Mouse (Mus musculus): ENCODE measurements at regions not wholly inside any gene's neighbourhood (a gene's known extent, or its start where the extent isn't known, plus 50 kb on each side); places are given as distances from the start of the nearest gene placed in this dataset.
A peak's percentile ranks its signal among the peaks of the same experiment; 100 is the strongest.

DNA sequence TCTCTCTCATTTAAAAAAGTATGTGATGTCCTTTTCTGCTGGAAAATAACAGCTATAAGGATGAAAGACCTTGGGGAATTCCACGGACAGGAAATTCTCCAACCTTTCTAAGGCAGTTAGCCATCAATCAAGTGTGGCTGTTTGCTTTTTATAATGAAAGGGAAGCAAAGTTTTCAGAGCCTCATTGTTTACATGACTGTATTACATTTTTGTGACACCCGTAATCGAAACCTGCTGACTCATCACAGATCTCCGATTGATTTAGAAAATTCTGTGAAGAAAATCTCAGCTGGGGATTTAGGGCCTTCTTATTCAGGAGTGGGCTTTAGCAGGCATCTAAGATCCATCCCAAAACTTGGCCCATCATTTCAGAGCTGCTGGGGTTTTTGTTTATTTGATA is 72.4 kb upstream of the Mpp6 start:
- Histone ChIP-seq H3K4me3 (ENCODE audit: low read depth, low read length) (no peak overlapping the region), H3K4me1 (ENCODE audit: insufficient read depth) (peaks cover 9% of the 10 kb centered on the region; the same call in 1 of the 2 replicates), H3K36me3 (ENCODE audit: insufficient read depth) (no peaks in the 10 kb centered on the region), H3K27ac (ENCODE audit: low read depth) (no peak overlapping the region), H3K27me3 (ENCODE audit: insufficient read depth, low read length) (no peaks in the 10 kb centered on the region), H3K9me3 (ENCODE audit: low read depth, low read length) (no peaks in the 10 kb centered on the region), H3K9ac (no peak overlapping the region), H3K4me2 (peak overlapping the region; percentile 21; the same call in 1 of the 2 replicates)
- DNase-seq (peak; percentile 65), ATAC-seq (ENCODE audit: insufficient read depth) (no peak)
- no peak for TF ChIP-seq CTCF (IDR thresholded peaks at IDR 0.05; ENCODE audit: low read depth)
- WGBS = 14% methylated on average over 4 of the region's 4 CpGs

DNA sequence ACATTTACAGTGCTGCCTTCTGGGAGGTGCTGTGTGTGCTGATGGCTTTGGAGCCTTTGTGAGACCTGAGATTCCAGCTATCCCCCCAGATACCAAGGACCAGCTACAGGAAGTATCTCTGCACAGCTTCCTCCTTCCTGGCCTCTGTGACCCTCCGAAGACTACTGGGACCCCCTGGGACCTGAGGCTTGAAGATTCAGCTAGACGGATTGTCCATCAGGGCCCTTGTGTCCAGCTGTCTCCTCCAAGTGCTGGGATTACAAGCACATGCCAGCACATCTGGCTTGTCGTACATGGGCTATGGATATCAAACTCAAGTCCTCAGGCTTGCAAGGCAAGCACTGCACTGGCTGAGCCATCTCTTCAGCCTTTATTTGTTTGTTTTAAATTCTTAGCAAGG is 71.7 kb upstream of the Mpp6 start:
- no peak for TF ChIP-seq CTCF (IDR thresholded peaks at IDR 0.05; ENCODE audit: low read depth)
- WGBS = 33% methylated on average over 3 of the region's 3 CpGs
- Histone ChIP-seq H3K9ac (no peak overlapping the region), H3K4me1 (ENCODE audit: insufficient read depth) (peaks cover 6% of the 10 kb centered on the region; the same call in 1 of the 2 replicates), H3K4me3 (ENCODE audit: low read depth, low read length) (no peak overlapping the region), H3K27me3 (ENCODE audit: insufficient read depth, low read length) (no peaks in the 10 kb centered on the region), H3K9me3 (ENCODE audit: low read depth, low read length) (no peaks in the 10 kb centered on the region), H3K36me3 (ENCODE audit: insufficient read depth) (no peaks in the 10 kb centered on the region), H3K4me2 (no peak overlapping the region), H3K27ac (ENCODE audit: low read depth) (no peak overlapping the region)
- ATAC-seq (ENCODE audit: insufficient read depth) (no peak), DNase-seq (no peak)

DNA sequence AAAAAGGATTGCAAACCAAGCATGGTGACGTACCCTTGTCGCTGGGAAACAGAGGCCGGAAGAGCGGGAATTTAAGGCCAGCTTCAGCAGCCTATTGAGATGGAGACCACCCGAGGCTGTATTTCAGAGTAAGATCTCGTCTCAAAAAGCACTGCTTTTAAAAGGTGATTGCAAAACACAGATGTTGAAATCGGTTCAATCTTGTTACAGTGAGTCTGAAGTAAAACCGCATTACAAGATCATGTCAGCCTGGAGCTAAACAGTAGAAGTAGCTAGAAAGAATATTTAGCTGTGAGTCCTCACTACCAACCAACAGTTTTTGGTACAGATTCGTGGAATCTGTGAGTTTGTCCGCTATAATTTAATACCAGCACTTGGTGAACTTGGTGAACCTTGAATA is 69.0 kb upstream of the Mpp6 start:
- no peaks in the 10 kb centered on the region for H3K9me3 ChIP-seq (ENCODE audit: low read depth, low read length)
- WGBS = 78% methylated on average over 10 of the region's 10 CpGs
- peaks cover 4% of the 10 kb centered on the region; the same call in 1 of the 2 replicates for H3K4me1 ChIP-seq (ENCODE audit: insufficient read depth)
- no peak for ATAC-seq (ENCODE audit: insufficient read depth)
- no peak overlapping the region for H3K9ac ChIP-seq
- no peak overlapping the region for H3K4me2 ChIP-seq
- H3K4me3 ChIP-seq (ENCODE audit: low read depth, low read length) = no peak overlapping the region
- H3K36me3 ChIP-seq (ENCODE audit: insufficient read depth) = no peaks in the 10 kb centered on the region
- no peak for DNase-seq
- TF ChIP-seq CTCF (IDR thresholded peaks at IDR 0.05; ENCODE audit: low read depth) = no peak
- no peak overlapping the region for H3K27ac ChIP-seq (ENCODE audit: low read depth)
- H3K27me3 ChIP-seq (ENCODE audit: insufficient read depth, low read length) = no peaks in the 10 kb centered on the region

DNA sequence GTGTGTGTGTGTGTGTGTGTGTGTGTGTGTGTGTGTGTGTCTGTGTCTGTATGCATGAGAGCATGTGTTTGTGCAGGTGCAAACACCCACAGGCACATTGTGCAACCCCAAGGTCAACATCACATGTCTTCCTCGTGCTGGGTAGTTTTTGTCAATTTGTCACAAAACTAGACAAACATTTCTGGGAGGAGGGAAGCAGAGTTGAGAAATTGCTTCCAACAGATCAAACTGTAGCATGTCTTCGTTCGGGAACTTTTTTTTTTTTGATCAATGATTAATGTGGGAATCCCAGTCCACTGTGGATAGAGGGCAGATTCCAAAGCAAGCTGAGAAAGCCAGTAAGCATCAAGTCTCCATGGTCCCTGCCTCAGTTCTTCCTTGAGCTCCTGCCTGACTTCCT is 67.9 kb upstream of the Mpp6 start:
- Histone ChIP-seq H3K9me3 (ENCODE audit: low read depth, low read length) (no peaks in the 10 kb centered on the region), H3K27ac (ENCODE audit: low read depth) (no peak overlapping the region), H3K4me2 (no peak overlapping the region), H3K27me3 (ENCODE audit: insufficient read depth, low read length) (no peaks in the 10 kb centered on the region), H3K4me1 (ENCODE audit: insufficient read depth) (peaks cover 4% of the 10 kb centered on the region; the same call in 1 of the 2 replicates), H3K9ac (no peak overlapping the region), H3K36me3 (ENCODE audit: insufficient read depth) (no peaks in the 10 kb centered on the region), H3K4me3 (ENCODE audit: low read depth, low read length) (no peak overlapping the region)
- DNase-seq (no peak), ATAC-seq (ENCODE audit: insufficient read depth) (no peak)
- 16% methylated on average over 3 of the region's 3 CpGs for WGBS
- TF ChIP-seq CTCF (IDR thresholded peaks at IDR 0.05; ENCODE audit: low read depth) = no peak

DNA sequence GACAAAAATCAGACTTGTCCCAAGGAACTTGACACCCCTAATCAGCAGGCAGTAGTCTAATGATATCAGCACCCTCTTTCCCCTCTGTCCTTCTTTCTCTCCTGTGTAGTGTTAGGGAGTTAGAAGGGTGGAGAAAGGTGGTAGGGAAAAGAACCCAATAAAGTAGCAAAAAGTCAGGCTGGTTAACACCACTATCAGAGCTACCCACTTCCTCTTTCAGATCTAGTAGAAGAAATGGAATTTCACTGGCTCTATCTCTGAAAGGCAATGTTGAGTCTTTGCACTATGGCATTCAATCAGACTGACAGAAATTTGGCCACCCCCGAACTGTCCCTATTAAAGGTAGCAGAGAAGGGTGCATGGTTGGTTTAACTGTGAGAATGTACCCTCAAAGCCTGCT is 65.9 kb upstream of the Mpp6 start:
- DNase-seq = no peak
- Histone ChIP-seq H3K36me3 (ENCODE audit: insufficient read depth) (no peaks in the 10 kb centered on the region), H3K4me1 (ENCODE audit: insufficient read depth) (no peaks in the 10 kb centered on the region), H3K9me3 (ENCODE audit: low read depth, low read length) (no peaks in the 10 kb centered on the region), H3K9ac (no peak overlapping the region), H3K4me3 (ENCODE audit: low read depth, low read length) (no peak overlapping the region), H3K4me2 (no peak overlapping the region), H3K27ac (ENCODE audit: low read depth) (no peak overlapping the region), H3K27me3 (ENCODE audit: insufficient read depth, low read length) (no peaks in the 10 kb centered on the region)
- no peak for TF ChIP-seq CTCF (IDR thresholded peaks at IDR 0.05; ENCODE audit: low read depth)
- WGBS = 76% methylated on average over 1 of the region's 1 CpGs
- no peak for ATAC-seq (ENCODE audit: insufficient read depth)

- Histone ChIP-seq H3K4me2 (no peak overlapping the region), H3K27me3 (ENCODE audit: insufficient read depth, low read length) (no peaks in the 10 kb centered on the region), H3K4me1 (ENCODE audit: insufficient read depth) (no peaks in the 10 kb centered on the region), H3K9ac (no peak overlapping the region), H3K9me3 (ENCODE audit: low read depth, low read length) (no peaks in the 10 kb centered on the region), H3K27ac (ENCODE audit: low read depth) (no peak overlapping the region), H3K4me3 (ENCODE audit: low read depth, low read length) (no peak overlapping the region), H3K36me3 (ENCODE audit: insufficient read depth) (no peaks in the 10 kb centered on the region)
- TF ChIP-seq CTCF (IDR thresholded peaks at IDR 0.05; ENCODE audit: low read depth) = no peak
- DNase-seq = peak; percentile 68
- WGBS = 44% methylated on average over 5 of the region's 5 CpGs
- ATAC-seq (ENCODE audit: insufficient read depth) = no peak
Observed at GRCm38 (mm10) chr6:50046721-50047120, 63.3 kb upstream of the Mpp6 start.

DNA sequence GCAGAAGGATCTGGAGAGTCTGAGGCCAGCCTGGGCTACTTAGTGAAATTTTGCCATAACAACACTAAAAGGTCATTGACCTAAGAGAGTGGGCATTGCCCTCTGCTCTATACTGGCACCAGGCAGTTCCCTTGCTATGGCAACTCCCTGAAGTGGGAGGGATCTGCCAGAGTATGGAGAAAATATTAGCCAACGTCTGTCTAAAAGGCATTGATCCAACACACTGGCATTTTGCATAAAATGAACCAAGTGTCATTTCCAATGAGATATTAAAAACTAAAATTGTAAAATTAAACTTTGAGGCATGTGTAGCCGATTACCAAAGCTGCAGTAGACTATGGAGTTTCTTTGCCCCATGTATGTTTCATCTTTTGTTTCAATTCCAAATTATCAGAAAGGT is 57.6 kb upstream of the Mpp6 start:
- Histone ChIP-seq H3K27me3 (ENCODE audit: insufficient read depth, low read length) (no peaks in the 10 kb centered on the region), H3K4me1 (ENCODE audit: insufficient read depth) (no peaks in the 10 kb centered on the region), H3K27ac (ENCODE audit: low read depth) (no peak overlapping the region), H3K36me3 (ENCODE audit: insufficient read depth) (no peaks in the 10 kb centered on the region), H3K4me3 (ENCODE audit: low read depth, low read length) (no peak overlapping the region), H3K4me2 (no peak overlapping the region), H3K9ac (no peak overlapping the region), H3K9me3 (ENCODE audit: low read depth, low read length) (no peaks in the 10 kb centered on the region)
- no peak for DNase-seq
- WGBS = 76% methylated on average over 2 of the region's 2 CpGs
- TF ChIP-seq CTCF (IDR thresholded peaks at IDR 0.05; ENCODE audit: low read depth) = no peak
- ATAC-seq (ENCODE audit: insufficient read depth) = no peak

- Histone ChIP-seq H3K4me3 (ENCODE audit: low read depth, low read length) (no peak overlapping the region), H3K27ac (ENCODE audit: low read depth) (no peak overlapping the region), H3K27me3 (ENCODE audit: insufficient read depth, low read length) (no peaks in the 10 kb centered on the region), H3K9ac (no peak overlapping the region), H3K36me3 (ENCODE audit: insufficient read depth) (no peaks in the 10 kb centered on the region), H3K4me2 (no peak overlapping the region), H3K9me3 (ENCODE audit: low read depth, low read length) (no peaks in the 10 kb centered on the region), H3K4me1 (ENCODE audit: insufficient read depth) (no peaks in the 10 kb centered on the region)
- peak; percentile 48 for DNase-seq
- TF ChIP-seq CTCF (IDR thresholded peaks at IDR 0.05; ENCODE audit: low read depth) = no peak
- WGBS = 59% methylated on average over 2 of the region's 2 CpGs
- ATAC-seq (ENCODE audit: insufficient read depth) = no peak
Observed at GRCm38 (mm10) chr6:50053086-50053485, 57.0 kb upstream of the Mpp6 start.
